Mouse (Mus musculus) T-helper 1 cell (primary cell): ENCODE results near the gene Cyp2a4.
"Not testable (repeated sequence)": the region's sequence is repeated elsewhere in the genome, so short reads cannot be mapped to it uniquely, and the experiment has no call there.

Experiments used
- in situ Hi-C: fragments of 300-600 bp; cut with MboI, MseI; formaldehyde crosslinking; loops from one replicate; pipeline ENCODE4 v1.15.1; 2025; ENCODE audit warnings: high pct_unique_total_duplicates

The Cyp2a4 gene

GRCm38 (mm10) chr7:26306926-26307325, at the start of gene Cyp2a4:
TSS of gene Cyp2a4 (plus strand) at chr7:26307169.
- in situ Hi-C loops = not testable (repeated sequence)

- in situ Hi-C loops = not testable (repeated sequence)
Measured at GRCm38 (mm10) chr7:26260034-26260433, 46.9 kb upstream of the Cyp2a4 start, which contains the start of gene Vmn1r184. TSS of gene Vmn1r184 (plus strand) at chr7:26260334.

GRCm38 (mm10) chr7:26303429-26304166, 3.4 kb upstream of the Cyp2a4 start:
- in situ Hi-C loops = loop anchor here (5.0 kb wide), 1 partner anchor 529 kb away; no protein-coding TSS in a partner anchor

GRCm38 (mm10) chr7:26311786-26312185, 4.8 kb downstream of the Cyp2a4 start:
- in situ Hi-C loops = not testable (repeated sequence)

- in situ Hi-C loops = loop anchor here (5.0 kb wide), 1 partner anchor 637 kb away; no protein-coding TSS in a partner anchor
Measured at GRCm38 (mm10) chr7:26315194-26315593, 8.2 kb downstream of the Cyp2a4 start.

- in situ Hi-C loops = loop anchor here (5.0 kb wide), 1 partner anchor 636 kb away; no protein-coding TSS in a partner anchor
Measured at GRCm38 (mm10) chr7:26315809-26316208, 8.8 kb downstream of the Cyp2a4 start.

- in situ Hi-C loops = loop anchor here (10.0 kb wide), 1 partner anchor 534 kb away; no protein-coding TSS in a partner anchor
Measured at GRCm38 (mm10) chr7:26320361-26320760, 13.4 kb downstream of the Cyp2a4 start.

- in situ Hi-C loops = loop anchor here (5.0 kb wide), 1 partner anchor 532 kb away; no protein-coding TSS in a partner anchor
Measured at GRCm38 (mm10) chr7:26350177-26350576, 43.2 kb downstream of the Cyp2a4 start.

GRCm38 (mm10) chr7:26352258-26352657, 45.3 kb downstream of the Cyp2a4 start:
- in situ Hi-C loops = loop anchor here (5.0 kb wide), 1 partner anchor 530 kb away; no protein-coding TSS in a partner anchor

GRCm38 (mm10) chr7:26356719-26357118, 49.8 kb downstream of the Cyp2a4 start:
- in situ Hi-C loops = not testable (repeated sequence)
